7 mouse cellular contexts compared by ENCODE assay signal in the genomic region with DNA sequence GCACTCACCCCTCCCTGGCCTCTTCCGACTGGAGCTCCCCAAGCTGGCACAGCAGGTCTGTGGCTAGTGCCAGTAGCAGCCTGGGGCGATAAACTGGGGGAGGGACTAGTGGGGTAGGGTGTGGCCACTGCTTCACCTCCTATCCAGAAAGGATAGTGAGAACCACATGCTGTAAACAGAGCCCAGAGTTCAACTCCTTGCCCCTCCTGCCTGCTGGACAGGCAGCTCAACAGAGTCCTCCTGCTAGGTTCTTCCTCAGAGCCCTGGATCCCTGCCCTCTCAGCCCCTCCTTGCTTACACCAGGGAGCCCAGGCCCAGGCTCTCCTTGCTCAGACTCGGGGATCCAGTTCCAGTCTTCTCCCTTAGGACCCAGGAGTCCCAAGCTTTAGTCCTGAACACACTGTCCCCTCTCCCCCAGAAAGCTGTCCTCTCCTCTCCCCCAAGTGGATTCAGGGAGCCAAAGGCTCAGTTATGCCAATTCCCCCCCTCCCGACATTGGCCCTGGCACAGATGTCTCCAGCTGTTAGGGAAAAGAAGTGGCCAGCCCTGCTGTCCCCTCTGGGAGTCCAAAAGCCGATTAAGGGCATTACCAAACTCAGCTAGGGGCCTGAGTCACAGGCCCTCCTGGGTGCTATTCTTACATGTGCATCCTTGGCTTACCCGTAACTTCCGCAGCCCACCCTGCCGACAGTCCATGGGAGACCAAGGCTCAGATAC. TPM values are rescaled to one million over a fixed set of nuclear protein-coding genes. Genes with fewer than 3 reads are reported as not detected.
DNase-seq lines count a peak whose midpoint lies in the region; ATAC-seq lines count a peak whose summit lies in the region.

No protein-coding gene starts in this region.

- peak; percentile 2 for DNase-seq in right cerebral cortex, postnatal 4 days
- DNase-seq in right cerebral cortex, postnatal 36 days (ENCODE audit: low spot score in 2 of 2), result no peak
- DNase-seq in liver, result peak; percentile 84
- peak; percentile 73 to 80 for DNase-seq in spleen, postnatal 4 days (ENCODE audit: low spot score in 2 of 2)
- DNase-seq in right cerebral cortex, postnatal 14 days, result no peak

- H3K27ac ChIP-seq in heart, embryonic 16.5 days (ENCODE audit: low read length), result peak overlapping the region; percentile 51

- H3K36me3 ChIP-seq in heart, embryonic 16.5 days (ENCODE audit: control insufficient read depth, insufficient read depth), result peaks cover 7% of the 10 kb centered on the region; the same call in 1 of the 2 replicates

- ATAC-seq in common myeloid progenitor, adult 5-6 weeks (replicated peaks; ENCODE audit: low read depth, poor library complexity, severe bottlenecking), result peak; percentile 87
- ATAC-seq in heart, embryonic 16.5 days (replicated peaks; ENCODE audit: extremely low read depth, insufficient read depth, low FRiP score), result peak; percentile 26; the same call in 1 of the 2 replicates

- H3K4me3 ChIP-seq in heart, embryonic 16.5 days (ENCODE audit: low read length), result no peak overlapping the region

- peaks cover 62% of the 10 kb centered on the region for H3K4me1 ChIP-seq in heart, embryonic 16.5 days (ENCODE audit: control insufficient read depth, insufficient read depth, low read length)

- peak overlapping the region; percentile 21; the same call in 1 of the 2 replicates for H3K4me2 ChIP-seq in heart, embryonic 16.5 days (ENCODE audit: low read depth, low read length)

- no peaks in the 10 kb centered on the region for H3K27me3 ChIP-seq in heart, embryonic 16.5 days (ENCODE audit: control insufficient read depth, insufficient read depth, low read length)

- WGBS in heart, embryonic 16.5 days, result 46% methylated on average over 8 of the region's 8 CpGs

- no peaks in the 10 kb centered on the region for H3K9me3 ChIP-seq in heart, embryonic 16.5 days (replicated peaks; ENCODE audit: control insufficient read depth, low read length)

- peak overlapping the region; percentile 37 for H3K9ac ChIP-seq in heart, embryonic 16.5 days (ENCODE audit: low read length)

RNA-seq across cellular contexts. Expression of a gene that starts 8.3 kb away (rescaled TPM):
- 6.6 and 10.1 TPM in 2 replicates for total RNA-seq in common myeloid progenitor, adult 5-6 weeks (2017)
- 8.3 and 8.6 TPM in 2 replicates for polyA plus RNA-seq in heart, embryonic 16.5 days (2015; fragmentation: Nextera tagmentation; extraction: Ambion mirVana)

RNA-seq across cellular contexts. Expression of a gene that starts 20.7 kb away (rescaled TPM):
- total RNA-seq in common myeloid progenitor, adult 5-6 weeks (2017), result not detected in 2 replicates
- polyA plus RNA-seq in heart, embryonic 16.5 days (2015; fragmentation: Nextera tagmentation; extraction: Ambion mirVana), result 0.74 and 0.87 TPM in 2 replicates

RNA-seq across cellular contexts. Expression of a gene that starts 22.5 kb away (rescaled TPM):
- not detected in 2 replicates for total RNA-seq in common myeloid progenitor, adult 5-6 weeks (2017)
- polyA plus RNA-seq in heart, embryonic 16.5 days (2015; fragmentation: Nextera tagmentation; extraction: Ambion mirVana), result 0.38 and 0.41 TPM in 2 replicates

Comparison
In these comparisons a context has a peak if more than half of its experiments do, and no peak if none do; other contexts are left out.
1. DNase-seq: peak in right cerebral cortex, postnatal 4 days (single experiment), liver (single experiment) and spleen, postnatal 4 days (2 of 2); none in right cerebral cortex, postnatal 36 days (0 of 2) and right cerebral cortex, postnatal 14 days (single experiment).